Mouse (Mus musculus): Measurements from ENCODE around the gene Lsm14a.

GRCm38 (mm10) chr7:34400070-34400469, 7.0 kb upstream of the Lsm14a start:
- TF ChIP-seq CTCF (IDR thresholded peaks at IDR 0.05; ENCODE audit: low read depth): no peak
- TF ChIP-seq EP300 (IDR thresholded peaks at IDR 0.05; ENCODE audit: low read depth): no peak
